Mouse (Mus musculus): ENCODE measurements around the gene Atp8a1. TPM values are rescaled to one million over a fixed set of nuclear protein-coding genes. Genes with fewer than 3 reads are reported as not detected.

Gene Atp8a1
- polyA plus RNA-seq, 1 experiment: 27.8 TPM

DNA sequence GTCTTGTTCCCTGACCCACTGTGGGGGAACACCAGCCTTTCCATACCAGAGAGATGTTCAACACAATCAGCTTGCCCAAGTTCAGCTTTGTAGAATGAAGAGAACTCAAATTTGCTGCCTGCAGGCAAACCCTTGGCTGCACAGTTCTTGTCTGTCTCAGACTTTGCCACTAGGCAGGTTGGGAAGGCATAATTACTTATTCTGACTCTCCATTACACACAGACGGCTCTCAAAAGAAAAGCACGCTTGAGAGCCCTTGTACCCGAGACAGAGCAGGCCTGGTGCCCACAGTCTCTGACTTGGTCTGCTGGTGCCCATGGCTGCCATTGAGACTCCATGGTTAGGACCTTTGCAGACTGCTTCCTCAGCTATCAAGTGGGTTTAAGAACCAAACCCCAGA, 212.9 kb downstream of the Atp8a1 start:
- no peak for DNase-seq
- TF ChIP-seq CTCF (IDR thresholded peaks at IDR 0.05; ENCODE audit: borderline replicate concordance, control insufficient read depth, extremely low read depth, insufficient read depth, low read length, poor library complexity): no peak
- TF ChIP-seq POLR2A (IDR thresholded peaks at IDR 0.05; ENCODE audit: control insufficient read depth, extremely low read depth, insufficient read depth, low read length, poor library complexity): no peak
- Histone ChIP-seq H3K27ac (ENCODE audit: control insufficient read depth, insufficient read depth, low read length) (no peak overlapping the region), H3K27me3 (ENCODE audit: control insufficient read depth, insufficient read depth, low read length) (no peaks in the 10 kb centered on the region), H3K36me3 (ENCODE audit: control insufficient read depth, insufficient read depth, low read length) (no peaks in the 10 kb centered on the region), H3K4me3 (ENCODE audit: control insufficient read depth, insufficient read depth, low read length) (no peak overlapping the region), H3K4me1 (replicated peaks; ENCODE audit: control insufficient read depth, insufficient read depth, low read length) (no peaks in the 10 kb centered on the region)
- 95% methylated on average over 3 of the region's 3 CpGs for WGBS

- H3K4me3 ChIP-seq (ENCODE audit: control insufficient read depth, insufficient read depth, low read length): no peak overlapping the region
- no peaks in the 10 kb centered on the region for H3K27me3 ChIP-seq (ENCODE audit: control insufficient read depth, insufficient read depth, low read length)
- no peaks in the 10 kb centered on the region for H3K36me3 ChIP-seq (ENCODE audit: control insufficient read depth, insufficient read depth, low read length)
- no peak for TF ChIP-seq POLR2A (IDR thresholded peaks at IDR 0.05; ENCODE audit: control insufficient read depth, extremely low read depth, insufficient read depth, low read length, poor library complexity)
- TF ChIP-seq CTCF (IDR thresholded peaks at IDR 0.05; ENCODE audit: borderline replicate concordance, control insufficient read depth, extremely low read depth, insufficient read depth, low read length, poor library complexity): no peak
- no peak overlapping the region for H3K27ac ChIP-seq (ENCODE audit: control insufficient read depth, insufficient read depth, low read length)
- 89% methylated on average over 10 of the region's 10 CpGs for WGBS
- DNase-seq: no peak
- H3K4me1 ChIP-seq (replicated peaks; ENCODE audit: control insufficient read depth, insufficient read depth, low read length): no peaks in the 10 kb centered on the region
Measured at GRCm38 (mm10) chr5:67633831-67634268, 213.4 kb downstream of the Atp8a1 start.

DNA sequence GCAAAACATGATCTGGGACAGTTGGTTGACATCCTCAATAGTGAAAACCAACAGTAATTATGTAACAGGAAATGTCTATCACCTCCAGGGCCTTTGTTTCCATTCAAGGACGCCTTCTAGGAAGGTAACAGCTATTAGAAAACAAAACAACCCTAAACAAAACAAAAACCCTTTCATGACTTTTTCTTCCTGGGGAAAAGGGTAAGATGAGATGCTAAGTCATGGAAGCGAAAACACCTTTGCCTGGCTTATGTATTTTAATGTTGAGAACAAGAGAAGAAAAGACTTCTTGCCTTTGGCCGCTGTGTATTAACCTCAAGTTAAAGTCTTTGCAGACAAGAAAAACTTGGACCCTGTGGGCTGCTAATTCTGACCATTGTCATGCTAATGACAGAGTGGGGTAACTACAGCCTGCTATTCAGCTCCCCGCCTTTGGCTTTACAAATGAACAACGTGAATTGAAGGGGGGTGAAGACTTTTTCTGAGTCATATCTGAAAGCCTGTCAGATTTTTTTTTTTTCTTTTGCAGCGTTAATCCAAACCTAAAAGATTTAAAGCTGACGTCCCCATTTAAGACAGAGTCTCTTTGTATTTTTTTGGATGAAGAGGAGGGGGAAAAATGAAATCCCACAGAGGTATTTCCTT, 214.0 kb downstream of the Atp8a1 start:
- no peaks in the 10 kb centered on the region for H3K36me3 ChIP-seq (ENCODE audit: control insufficient read depth, insufficient read depth, low read length)
- 90% methylated on average over 7 of the region's 7 CpGs for WGBS
- H3K27me3 ChIP-seq (ENCODE audit: control insufficient read depth, insufficient read depth, low read length): no peaks in the 10 kb centered on the region
- H3K27ac ChIP-seq (ENCODE audit: control insufficient read depth, insufficient read depth, low read length): no peak overlapping the region
- H3K4me1 ChIP-seq (replicated peaks; ENCODE audit: control insufficient read depth, insufficient read depth, low read length): no peaks in the 10 kb centered on the region
- H3K4me3 ChIP-seq (ENCODE audit: control insufficient read depth, insufficient read depth, low read length): no peak overlapping the region
- no peak for DNase-seq
- TF ChIP-seq CTCF (IDR thresholded peaks at IDR 0.05; ENCODE audit: borderline replicate concordance, control insufficient read depth, extremely low read depth, insufficient read depth, low read length, poor library complexity) (no peak), POLR2A (IDR thresholded peaks at IDR 0.05; ENCODE audit: control insufficient read depth, extremely low read depth, insufficient read depth, low read length, poor library complexity) (no peak)

GRCm38 (mm10) chr5:67631261-67631660, 216.0 kb downstream of the Atp8a1 start:
- no peaks in the 10 kb centered on the region for H3K36me3 ChIP-seq (ENCODE audit: control insufficient read depth, insufficient read depth, low read length)
- WGBS: 97% methylated on average over 12 of the region's 12 CpGs

DNA sequence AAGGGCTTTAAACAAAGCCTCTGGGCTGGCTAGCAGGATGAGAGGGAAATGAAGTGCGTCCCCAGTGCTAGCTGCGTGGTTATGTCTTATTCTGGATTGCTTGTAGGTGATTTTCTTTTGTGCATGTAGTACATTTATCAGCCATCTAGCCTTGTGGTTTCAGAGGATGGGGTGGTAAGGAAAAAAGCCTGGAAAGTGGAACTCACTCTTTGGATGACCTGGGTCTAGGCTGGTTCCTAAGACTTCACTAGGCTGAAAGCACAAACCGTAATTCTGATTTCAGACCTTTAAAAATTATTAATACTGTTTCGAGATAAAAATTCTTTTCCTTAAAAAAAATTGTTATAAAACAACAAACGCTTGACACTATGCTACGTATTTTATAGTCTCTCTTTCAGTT, 217.4 kb downstream of the Atp8a1 start:
- Histone ChIP-seq H3K4me1 (replicated peaks; ENCODE audit: control insufficient read depth, insufficient read depth, low read length) (no peaks in the 10 kb centered on the region), H3K36me3 (ENCODE audit: control insufficient read depth, insufficient read depth, low read length) (no peaks in the 10 kb centered on the region), H3K4me3 (ENCODE audit: control insufficient read depth, insufficient read depth, low read length) (no peak overlapping the region), H3K27me3 (ENCODE audit: control insufficient read depth, insufficient read depth, low read length) (no peaks in the 10 kb centered on the region), H3K27ac (ENCODE audit: control insufficient read depth, insufficient read depth, low read length) (no peak overlapping the region)
- DNase-seq: no peak
- WGBS: 94% methylated on average over 6 of the region's 6 CpGs
- TF ChIP-seq POLR2A (IDR thresholded peaks at IDR 0.05; ENCODE audit: control insufficient read depth, extremely low read depth, insufficient read depth, low read length, poor library complexity) (no peak), CTCF (IDR thresholded peaks at IDR 0.05; ENCODE audit: borderline replicate concordance, control insufficient read depth, extremely low read depth, insufficient read depth, low read length, poor library complexity) (no peak)

More at GRCm38 (mm10) chr5:67631261-67631660, 216.0 kb downstream of the Atp8a1 start:
- Histone ChIP-seq H3K4me1 (replicated peaks; ENCODE audit: control insufficient read depth, insufficient read depth, low read length) (no peaks in the 10 kb centered on the region), H3K27ac (ENCODE audit: control insufficient read depth, insufficient read depth, low read length) (no peak overlapping the region), H3K4me3 (ENCODE audit: control insufficient read depth, insufficient read depth, low read length) (no peak overlapping the region), H3K27me3 (ENCODE audit: control insufficient read depth, insufficient read depth, low read length) (no peaks in the 10 kb centered on the region)
- TF ChIP-seq POLR2A (IDR thresholded peaks at IDR 0.05; ENCODE audit: control insufficient read depth, extremely low read depth, insufficient read depth, low read length, poor library complexity) (no peak), CTCF (IDR thresholded peaks at IDR 0.05; ENCODE audit: borderline replicate concordance, control insufficient read depth, extremely low read depth, insufficient read depth, low read length, poor library complexity) (no peak)
- DNase-seq: no peak

DNA sequence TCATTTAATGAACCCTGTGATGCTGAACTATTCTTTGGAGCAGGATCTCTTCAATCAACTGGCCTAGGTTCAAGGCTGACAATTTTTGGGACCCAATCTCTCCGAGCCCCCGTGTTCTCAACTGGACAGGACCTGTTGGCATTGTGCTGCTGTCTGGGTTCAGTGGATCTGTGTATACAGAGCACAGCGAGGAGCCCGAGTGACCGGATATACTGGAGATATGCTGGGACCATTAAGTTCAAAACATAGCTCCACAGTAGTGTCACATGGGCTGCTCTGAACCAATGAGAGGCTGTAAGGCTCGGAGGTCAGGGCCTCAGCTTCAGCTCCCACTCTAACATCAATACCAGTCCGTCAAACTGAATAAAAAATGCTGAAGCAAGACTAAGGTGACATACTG, 217.8 kb downstream of the Atp8a1 start:
- TF ChIP-seq POLR2A (IDR thresholded peaks at IDR 0.05; ENCODE audit: control insufficient read depth, extremely low read depth, insufficient read depth, low read length, poor library complexity) (no peak), CTCF (IDR thresholded peaks at IDR 0.05; ENCODE audit: borderline replicate concordance, control insufficient read depth, extremely low read depth, insufficient read depth, low read length, poor library complexity) (no peak)
- no peak for DNase-seq
- Histone ChIP-seq H3K27ac (ENCODE audit: control insufficient read depth, insufficient read depth, low read length) (no peak overlapping the region), H3K36me3 (ENCODE audit: control insufficient read depth, insufficient read depth, low read length) (no peaks in the 10 kb centered on the region), H3K4me3 (ENCODE audit: control insufficient read depth, insufficient read depth, low read length) (no peak overlapping the region), H3K27me3 (ENCODE audit: control insufficient read depth, insufficient read depth, low read length) (no peaks in the 10 kb centered on the region), H3K4me1 (replicated peaks; ENCODE audit: control insufficient read depth, insufficient read depth, low read length) (no peaks in the 10 kb centered on the region)
- WGBS: 97% methylated on average over 7 of the region's 7 CpGs

Measured in thymus, adult 2 months (tissue).